Mouse (Mus musculus): ENCODE results near the gene Abcg5. TPM values are rescaled to one million over a fixed set of nuclear protein-coding genes. Genes with fewer than 3 reads are reported as not detected.
A peak's percentile ranks its signal among the peaks of the same experiment; 100 is the strongest.

Gene Abcg5
- not detected for total RNA-seq (2021)

DNA sequence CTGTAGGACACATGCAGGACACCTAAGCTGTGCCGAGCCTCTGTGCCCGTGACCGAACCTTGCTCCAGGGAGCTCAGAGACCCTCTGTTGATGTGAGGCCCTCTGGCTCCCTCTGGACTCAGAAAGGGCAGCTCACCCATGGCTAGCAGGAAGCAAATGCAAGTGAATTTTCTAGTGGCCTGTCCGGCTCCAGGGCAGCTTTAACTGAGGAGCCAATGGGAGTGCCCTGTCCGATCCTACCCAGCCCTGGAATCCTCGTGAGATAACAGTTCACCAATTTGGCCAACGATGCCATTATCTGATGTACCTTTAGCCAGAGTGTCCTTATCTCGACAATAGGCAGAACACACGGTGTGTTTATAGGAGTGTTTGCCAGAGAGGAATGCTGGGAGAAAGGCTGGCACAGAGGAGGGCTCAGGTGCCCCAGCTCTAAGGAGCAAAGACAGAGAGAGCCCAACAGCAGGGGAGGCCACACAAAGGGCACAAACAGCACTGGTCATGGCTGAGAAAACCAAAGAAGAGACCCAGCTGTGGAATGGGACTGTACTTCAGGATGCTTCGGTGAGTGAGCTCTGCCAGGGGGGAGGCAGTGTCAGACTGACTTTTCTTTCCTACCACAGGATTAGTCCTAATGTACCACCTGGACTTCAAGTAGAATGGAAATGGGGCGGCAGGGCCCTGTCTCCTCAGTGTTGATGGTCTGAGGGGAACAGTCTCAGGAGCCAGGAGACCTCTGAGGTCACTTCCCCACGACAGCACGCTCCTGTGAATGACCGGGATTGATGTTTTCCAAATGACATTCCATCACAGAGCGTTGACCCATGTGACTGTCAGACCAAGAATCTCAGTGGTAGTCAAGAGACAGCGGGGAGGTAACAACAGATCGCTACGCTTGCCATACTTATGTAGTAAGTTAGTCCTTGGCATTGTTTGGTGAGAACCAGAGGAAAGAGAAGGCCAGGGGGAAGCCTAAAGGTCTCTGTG, at the start of gene Abcg5:
Gene Abcg5, minus strand, starts transcription at position 278 of the 984 bp plus-strand sequence.
- no peak for DNase-seq (ENCODE audit: extremely low spot score in 1 of 2, low spot score in 1 of 2)

DNA sequence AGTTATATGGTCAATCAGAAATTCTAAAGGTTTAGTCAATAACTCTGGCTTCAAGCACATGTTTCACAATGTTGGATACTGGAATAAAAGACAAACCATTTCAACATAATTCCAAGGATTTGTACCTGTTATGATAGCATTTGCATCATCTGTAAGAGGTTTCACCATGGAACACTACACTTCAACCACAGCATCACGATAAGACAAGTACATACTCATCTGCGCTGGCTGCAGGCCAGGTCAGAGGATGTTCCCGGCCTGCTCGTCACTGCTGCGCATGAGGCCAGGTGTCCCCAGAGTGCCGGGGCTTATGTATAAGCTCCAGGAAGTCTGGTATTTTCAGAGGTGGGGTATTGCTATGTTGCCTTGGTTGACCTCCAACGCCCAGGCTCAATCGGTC, 49.8 kb upstream of the Abcg5 start:
- no peak for DNase-seq (ENCODE audit: extremely low spot score in 1 of 2, low spot score in 1 of 2)

DNA sequence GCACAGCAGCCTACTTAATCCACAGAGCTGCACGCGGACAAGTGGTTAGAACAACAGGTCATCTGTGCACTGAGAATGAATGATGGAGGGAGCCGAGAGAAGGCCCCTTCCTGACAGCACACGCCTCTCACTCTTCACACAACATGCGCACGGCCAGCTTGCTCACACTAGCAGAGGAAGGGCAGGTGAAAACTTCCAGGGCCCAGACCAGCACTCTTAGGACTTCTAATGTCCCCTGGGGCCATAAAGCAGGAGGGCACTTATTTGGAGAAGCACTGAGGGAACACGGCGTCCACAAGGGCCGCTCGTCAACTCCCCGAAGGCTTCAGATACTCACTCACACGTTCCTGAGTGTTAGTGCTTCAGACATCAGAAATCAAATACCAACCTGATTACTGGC, 48.5 kb upstream of the Abcg5 start:
- no peak for DNase-seq (ENCODE audit: extremely low spot score in 1 of 2, low spot score in 1 of 2)

DNA sequence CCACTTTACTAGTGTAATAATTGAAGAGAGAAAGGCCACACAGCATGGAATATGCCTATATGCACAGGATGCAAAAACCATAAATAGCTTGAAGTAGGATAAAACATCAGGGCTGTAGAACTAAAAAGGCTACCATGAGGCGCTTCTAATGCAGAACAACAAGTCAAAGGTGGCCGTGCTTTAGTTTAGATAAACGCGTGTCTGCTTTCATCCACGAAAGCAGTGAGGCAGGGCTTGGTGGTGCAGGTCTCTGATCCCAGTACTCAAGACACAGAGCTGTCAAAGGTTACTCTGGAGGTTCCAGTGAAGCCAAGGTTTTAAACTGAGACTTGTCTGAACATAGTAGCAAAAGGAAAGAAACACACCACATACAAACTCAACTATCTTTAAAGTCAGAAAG, 46.3 kb upstream of the Abcg5 start:
- no peak for DNase-seq (ENCODE audit: extremely low spot score in 1 of 2, low spot score in 1 of 2)

DNA sequence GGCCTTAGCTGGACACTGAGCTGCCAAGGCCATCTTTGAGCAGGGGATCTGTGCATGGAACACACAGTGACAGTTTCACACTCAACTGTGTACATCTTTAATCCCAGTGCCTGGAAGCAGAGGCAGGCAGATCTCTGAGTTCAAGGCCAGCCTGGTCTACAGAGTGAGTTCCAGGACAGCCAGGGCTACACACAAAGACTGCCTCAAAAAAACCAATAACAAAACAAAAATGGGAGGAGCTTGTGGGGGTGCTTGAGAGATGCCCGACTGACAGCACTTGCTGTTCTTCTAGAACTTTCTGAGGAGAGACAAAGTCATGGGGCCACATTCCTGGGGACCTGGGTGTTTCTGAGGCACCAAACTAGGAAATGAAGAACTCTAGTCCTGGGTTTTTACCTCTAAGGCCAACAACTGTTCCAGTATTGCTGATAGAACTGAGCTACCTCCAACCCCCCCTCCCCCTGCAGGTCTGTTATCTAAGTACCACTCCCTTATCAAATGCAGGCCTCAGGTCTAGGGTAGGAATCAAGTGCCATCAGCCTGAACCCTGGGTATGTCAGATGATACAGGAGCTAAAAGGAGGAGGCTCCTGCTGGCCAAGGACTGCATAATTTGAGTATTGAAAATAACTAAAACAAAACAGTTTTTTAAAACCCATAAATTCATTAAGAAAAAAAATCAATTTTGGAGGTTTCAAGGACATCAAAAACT, 45.5 kb upstream of the Abcg5 start:
- no peak for DNase-seq (ENCODE audit: extremely low spot score in 1 of 2, low spot score in 1 of 2)

DNA sequence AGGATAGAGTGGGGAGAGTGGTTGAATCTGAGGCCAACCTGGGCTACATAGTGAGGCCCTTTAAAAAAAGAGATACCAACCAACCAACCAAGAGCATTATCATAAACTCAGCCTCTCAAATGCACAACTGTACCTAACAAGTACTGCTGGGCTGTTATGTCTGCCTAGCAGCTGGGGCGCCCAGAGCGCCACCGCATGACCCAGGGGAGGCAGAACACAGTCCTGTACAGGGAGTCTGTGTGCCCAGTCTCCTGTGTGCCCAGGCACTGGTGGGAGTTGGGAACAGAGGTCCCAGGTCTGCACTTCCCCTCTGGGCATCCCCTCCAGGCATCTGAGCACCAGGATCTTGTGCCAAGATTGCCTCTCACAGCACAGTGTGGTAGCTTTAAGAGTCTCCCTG, 42.4 kb upstream of the Abcg5 start:
- no peak for DNase-seq (ENCODE audit: extremely low spot score in 1 of 2, low spot score in 1 of 2)

DNA sequence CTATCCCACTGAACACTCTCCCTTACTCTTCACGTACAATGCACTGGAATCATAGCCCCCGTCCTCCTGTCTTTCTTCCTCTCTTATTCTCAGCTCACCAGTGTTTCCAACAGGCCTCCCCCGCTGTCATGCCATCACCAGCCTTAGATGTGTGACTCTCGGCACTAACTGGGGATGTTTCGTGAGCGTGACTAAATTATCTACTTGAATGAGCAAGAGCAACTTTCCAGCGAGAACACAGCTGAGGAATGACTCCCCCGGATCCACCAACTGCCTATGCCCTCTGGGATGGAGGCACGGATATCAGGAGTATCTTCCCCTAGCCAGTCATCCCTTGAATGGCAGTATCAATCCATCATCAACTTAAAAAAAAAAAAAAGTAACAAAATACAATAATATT, 41.2 kb upstream of the Abcg5 start:
- DNase-seq (ENCODE audit: extremely low spot score in 1 of 2, low spot score in 1 of 2): no peak

DNA sequence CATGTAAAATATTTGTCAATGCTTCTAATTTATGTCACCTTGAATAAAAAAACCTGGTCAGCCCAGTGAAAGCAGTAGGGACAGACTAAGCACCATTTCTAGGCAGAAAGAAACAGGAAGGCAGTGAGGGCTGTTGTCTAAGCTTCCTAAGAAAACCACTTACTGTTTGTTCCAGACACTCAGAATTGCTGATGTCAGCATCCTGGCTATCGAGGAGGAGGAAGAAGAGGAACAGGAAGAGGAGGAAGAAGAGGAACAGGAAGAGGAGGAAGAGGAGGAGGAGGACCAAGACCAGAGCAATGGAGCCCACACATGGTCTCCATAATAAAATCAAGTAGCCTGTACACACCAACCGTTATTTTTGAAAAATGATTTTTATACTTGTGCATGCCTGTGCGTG, 36.3 kb upstream of the Abcg5 start:
- no peak for DNase-seq (ENCODE audit: extremely low spot score in 1 of 2, low spot score in 1 of 2)

DNA sequence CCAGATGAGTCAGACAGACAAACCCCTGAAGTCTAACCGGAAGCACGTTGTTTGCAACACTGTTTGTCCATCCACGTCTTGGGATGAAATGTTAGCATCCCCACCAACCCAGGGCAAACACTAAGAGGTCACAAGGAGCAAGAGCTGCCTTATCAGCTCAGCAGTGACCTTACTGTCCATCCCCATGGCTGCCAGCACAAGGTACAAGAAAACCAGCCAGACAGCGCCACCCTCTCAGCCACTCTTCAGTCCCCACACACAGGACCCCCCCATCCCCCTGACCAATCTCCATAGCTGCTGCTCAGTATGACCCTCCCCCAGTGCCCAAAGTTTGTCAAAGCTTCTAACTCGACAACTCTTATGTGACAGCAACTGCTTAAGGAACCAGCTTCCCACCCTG, 34.6 kb upstream of the Abcg5 start:
- DNase-seq (ENCODE audit: extremely low spot score in 1 of 2, low spot score in 1 of 2): no peak

DNA sequence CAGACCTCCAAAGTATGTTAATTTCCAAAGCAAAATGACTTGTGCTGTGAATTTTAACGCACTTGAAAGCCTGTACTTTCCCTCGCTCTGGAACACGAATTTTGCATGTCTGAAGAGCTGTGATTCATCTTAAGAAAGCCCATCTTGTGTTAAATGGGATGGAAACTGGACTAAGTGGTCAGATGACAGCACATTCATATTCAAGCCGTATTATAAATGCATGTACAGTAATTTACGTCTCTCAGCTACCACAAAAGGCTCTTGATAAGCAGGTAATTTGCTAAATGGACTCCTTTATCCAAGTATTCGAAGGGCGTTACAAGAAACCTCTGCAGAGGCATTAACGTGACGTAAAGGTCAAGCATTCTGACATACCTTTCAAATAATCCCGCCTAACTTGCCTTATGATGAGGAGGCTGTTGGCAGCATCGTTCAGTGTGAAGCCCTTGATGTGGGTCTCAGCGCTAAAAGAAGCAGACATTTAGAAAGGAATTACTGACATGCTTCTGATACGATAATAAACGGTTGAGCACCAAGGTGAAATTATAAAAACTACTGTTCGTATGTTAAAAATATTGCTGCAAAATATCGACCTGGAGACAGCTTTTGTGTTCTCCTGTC, 33.6 kb upstream of the Abcg5 start:
- DNase-seq (ENCODE audit: extremely low spot score in 1 of 2, low spot score in 1 of 2): no peak

DNA sequence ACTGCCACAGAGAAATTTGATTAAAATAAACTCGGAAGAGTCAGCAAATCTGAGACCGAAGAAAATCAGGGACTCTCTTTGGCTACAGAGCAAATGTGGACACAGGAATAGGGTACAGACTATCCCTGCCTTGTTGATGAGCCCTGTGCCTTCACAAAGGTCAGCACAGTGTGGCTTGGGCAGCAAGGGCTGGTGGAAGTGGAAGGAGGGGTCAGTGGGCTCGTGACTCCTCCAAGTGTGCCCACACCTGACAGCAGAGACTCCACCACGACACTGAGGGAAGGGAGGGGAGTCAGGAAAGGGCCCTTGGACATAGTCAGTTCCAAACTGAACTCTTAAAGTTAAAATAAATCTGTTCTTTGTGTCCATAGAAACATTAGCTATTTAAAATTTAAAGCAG, 32.1 kb upstream of the Abcg5 start:
- no peak for DNase-seq (ENCODE audit: extremely low spot score in 1 of 2, low spot score in 1 of 2)

DNA sequence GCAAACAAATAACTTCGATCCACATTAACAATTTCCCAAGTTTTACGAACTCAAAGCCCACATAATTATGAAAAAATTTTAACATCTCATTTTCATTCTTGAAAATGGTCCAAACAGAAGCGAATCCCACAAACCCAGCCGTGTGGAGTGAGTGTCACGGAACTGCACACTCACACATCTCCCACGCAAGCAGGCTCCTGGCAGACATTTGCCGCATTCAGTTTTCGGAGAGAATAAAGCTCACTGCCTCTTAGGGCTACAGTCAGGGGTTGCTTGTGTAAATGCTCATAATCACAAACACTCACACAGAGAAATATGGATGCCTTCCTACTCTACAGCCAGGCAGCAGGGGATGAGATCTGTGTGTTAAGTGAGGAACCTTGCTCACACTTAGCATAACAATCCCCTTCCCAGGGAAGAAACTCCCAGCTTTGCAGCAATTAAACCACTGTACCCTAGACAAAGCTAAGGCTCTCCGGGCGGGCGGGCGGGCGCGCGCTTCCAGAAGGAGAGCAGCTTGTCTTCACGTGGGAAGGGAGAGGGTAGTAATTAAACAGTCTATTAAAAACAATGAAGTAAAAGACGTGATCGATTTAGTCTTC, 30.9 kb upstream of the Abcg5 start:
- DNase-seq (ENCODE audit: extremely low spot score in 1 of 2, low spot score in 1 of 2): no peak

DNA sequence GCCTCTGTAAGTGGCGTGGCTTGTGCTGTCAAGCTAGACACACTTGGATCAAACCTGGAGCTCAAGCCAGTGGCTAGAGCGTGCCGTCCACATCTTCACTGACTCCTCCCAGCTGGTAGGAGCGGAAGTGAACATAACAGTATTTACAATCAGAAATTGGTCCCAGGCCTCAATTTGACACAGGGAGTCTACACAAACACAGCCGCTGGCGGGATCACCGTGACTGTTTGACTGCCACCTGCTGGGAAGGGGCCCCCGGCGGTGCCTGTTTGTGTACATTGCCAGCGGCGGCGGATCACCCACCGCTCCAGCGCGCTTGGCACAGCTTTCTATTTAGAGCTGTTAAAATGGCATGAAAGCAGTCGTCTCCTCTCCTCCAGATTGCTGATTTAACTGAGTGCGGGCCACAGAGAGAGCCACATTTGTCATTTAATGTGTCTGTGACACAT, 26.6 kb upstream of the Abcg5 start:
- DNase-seq (ENCODE audit: extremely low spot score in 1 of 2, low spot score in 1 of 2): peak in 1 of 2 experiments; percentile 29

DNA sequence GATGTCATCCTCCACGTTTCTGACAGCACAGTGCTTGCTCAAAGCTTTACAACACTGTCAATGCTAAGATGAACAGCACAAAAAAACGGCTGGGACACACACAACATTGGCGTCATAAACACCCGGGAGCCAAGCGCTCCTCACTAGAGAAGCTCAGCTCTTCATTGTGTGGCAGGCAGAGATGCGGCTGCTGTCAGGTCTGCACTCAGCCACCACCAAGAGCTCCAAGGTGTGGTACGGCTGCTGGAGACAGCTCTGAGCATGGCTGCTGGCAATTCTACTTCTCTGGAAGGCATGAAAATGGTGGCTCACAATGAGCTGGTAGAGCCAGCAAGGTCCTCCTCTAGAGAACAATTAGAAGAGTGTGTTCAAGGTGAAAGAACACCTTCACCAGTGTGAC, 26.0 kb upstream of the Abcg5 start:
- no peak for DNase-seq (ENCODE audit: extremely low spot score in 1 of 2, low spot score in 1 of 2)

DNA sequence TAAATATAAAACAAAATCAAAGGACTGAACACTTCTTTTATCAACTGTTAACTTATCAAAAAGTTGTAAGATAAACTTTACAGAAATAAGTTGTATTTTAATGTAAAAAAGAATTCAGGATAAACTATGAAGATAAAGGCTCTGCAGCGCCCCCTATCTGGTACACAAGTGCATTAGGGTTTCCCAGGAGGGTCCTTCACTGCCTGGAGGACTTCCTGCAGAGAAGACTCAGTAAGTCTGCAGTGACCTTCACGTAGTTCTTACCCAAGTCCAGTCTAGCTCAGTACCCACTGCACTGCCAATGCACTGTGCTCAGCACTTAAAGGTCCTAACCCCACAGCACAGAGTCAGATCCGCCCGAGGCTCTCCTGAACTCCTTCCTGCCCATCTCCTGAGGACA, 24.6 kb upstream of the Abcg5 start:
- no peak for DNase-seq (ENCODE audit: extremely low spot score in 1 of 2, low spot score in 1 of 2)

DNA sequence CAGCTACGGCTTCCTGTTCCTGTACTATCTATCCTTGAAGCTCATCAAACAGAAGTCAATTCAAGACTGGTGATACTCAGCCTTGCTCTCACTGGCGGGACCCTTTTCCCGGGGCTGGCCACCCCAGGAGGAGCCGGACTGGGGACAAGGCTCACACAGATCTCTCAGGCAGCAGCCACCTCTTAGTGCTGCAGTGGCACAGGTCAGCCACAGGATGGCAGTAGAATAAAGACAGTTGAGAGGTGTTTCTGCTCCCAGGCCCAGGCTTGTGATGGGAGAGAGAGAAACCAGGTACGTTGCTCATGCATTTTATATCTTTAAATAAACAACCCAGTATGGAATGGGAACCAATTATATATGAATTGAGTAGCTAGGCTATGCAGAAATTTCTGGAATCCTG, 15.9 kb upstream of the Abcg5 start:
- DNase-seq (ENCODE audit: extremely low spot score in 1 of 2, low spot score in 1 of 2): peak; percentile 39 to 43

DNA sequence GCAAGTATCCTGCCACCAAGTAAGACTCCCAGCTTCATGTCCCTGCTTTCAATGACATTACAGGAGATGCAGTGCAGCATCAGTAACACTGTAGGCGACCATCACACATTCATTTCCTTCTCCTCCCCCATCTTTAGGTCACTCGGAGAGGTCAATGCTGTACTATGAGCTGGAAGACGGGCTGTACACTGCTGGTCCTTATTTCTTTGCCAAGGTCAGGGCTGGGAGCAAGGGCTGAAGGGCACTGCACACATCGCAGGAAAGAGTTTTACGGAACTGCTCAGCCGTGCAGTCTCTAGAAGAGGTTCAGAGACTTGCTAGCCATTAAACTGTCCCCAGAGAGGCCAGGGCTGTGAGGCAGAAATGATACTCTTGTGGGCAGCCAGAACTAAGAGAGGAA, 13.7 kb upstream of the Abcg5 start:
- DNase-seq (ENCODE audit: extremely low spot score in 1 of 2, low spot score in 1 of 2): no peak

DNA sequence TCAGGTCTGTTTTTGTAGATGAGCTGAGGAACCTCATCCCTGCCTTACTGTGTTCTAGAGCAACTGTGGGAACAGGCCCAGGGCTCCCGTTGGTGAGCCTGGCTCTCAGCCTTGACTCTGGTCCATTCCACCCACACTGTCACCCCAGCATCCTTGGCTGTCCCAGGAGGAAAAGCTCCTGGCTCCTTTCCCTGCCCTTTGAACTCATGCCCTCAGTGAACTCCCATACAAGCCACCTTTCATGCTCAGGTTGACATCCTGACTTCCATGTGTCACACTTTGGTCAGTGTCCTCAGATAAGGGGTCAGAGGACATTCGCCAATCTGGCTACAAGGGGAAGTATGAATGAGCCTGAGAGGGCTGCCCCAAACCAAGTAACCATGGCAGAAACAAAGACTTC, 10.9 kb upstream of the Abcg5 start:
- DNase-seq (ENCODE audit: extremely low spot score in 1 of 2, low spot score in 1 of 2): no peak

DNA sequence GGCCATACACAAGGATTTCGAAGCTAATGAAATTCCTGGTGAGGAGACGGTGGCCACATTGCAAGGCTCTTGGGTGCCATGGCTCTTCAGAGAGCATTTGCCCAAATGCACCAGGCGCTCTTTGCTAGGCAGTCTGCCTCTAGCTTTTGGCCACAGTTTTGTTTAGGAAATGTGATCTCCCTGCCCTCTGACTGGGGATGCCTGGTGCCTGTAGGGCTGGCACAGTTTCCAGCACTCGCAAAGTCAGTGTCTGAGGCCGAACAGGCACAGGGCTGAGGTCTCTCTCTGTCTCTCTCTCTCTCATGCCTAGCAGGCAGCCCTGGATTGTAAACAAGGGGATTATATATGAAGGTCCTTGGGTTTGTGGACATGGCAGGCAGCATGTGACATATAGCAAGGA, 7.3 kb upstream of the Abcg5 start:
- DNase-seq (ENCODE audit: extremely low spot score in 1 of 2, low spot score in 1 of 2): no peak

DNA sequence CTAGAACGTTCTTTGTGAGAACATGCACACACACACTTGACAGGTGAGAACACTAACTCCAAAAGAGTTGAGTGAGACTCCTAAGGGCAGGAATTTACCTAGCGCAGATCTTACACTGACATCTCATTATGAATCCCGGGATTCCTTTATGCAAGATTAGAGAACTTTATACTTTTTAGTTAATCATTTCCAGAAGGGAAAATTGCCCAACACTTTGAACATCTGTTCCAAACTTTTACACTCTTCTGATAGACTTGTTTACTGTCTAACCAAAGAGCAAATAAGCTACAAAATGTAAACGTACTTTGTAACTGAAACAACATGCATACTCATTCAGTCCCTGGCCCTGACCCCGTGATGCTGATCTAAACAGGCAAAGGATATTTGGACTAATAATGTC, 6.5 kb upstream of the Abcg5 start:
- no peak for DNase-seq (ENCODE audit: extremely low spot score in 1 of 2, low spot score in 1 of 2)

DNA sequence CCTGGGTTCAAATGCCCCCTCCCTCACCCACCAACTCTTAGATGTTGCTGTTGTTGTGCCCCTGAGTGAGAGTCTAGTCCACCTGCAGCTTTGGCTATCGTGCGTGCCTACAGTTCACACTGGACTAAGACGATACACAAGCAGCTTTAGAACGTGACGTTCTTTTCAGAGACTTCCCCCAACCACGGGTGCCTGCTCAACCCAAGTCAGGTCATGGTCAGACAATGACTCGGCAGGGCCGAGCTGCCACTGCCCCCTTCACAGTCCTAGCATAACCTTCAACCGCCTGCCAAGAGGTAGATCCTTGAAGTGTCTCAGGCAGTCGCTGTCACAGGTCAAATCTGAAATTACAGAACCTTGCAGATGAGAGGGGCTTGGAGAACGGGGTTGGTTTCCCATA, 6.0 kb upstream of the Abcg5 start:
- DNase-seq (ENCODE audit: extremely low spot score in 1 of 2, low spot score in 1 of 2): no peak
